Mouse (Mus musculus): ENCODE results near the gene Gpsm3. TPM values are rescaled to one million over a fixed set of nuclear protein-coding genes. Genes with fewer than 3 reads are reported as not detected.

Gene Gpsm3
- polyA plus RNA-seq, 1 experiment from 2014 or later = 15.3 TPM

GRCm38 (mm10) chr17:34568421-34568820, 21.2 kb upstream of the Gpsm3 start:
- Histone ChIP-seq H3K27me3 (ENCODE audit: control insufficient read depth, insufficient read depth, low read depth, low read length) (no peaks in the 10 kb centered on the region; the same call in 1 of the 2 replicates), H3K4me3 (ENCODE audit: low read depth, low read length) (no peak overlapping the region), H3K4me1 (ENCODE audit: control insufficient read depth, low read depth, low read length) (no peaks in the 10 kb centered on the region), H3K9ac (ENCODE audit: low read depth, low read length) (no peak overlapping the region), H3K9me3 (replicated peaks; ENCODE audit: control insufficient read depth, low read length) (no peaks in the 10 kb centered on the region), H3K36me3 (ENCODE audit: control insufficient read depth, insufficient read depth) (no peaks in the 10 kb centered on the region), H3K4me2 (ENCODE audit: low read depth, low read length) (no peak overlapping the region), H3K27ac (ENCODE audit: low read length) (no peak overlapping the region)
- no peak for ATAC-seq (ENCODE audit: low read depth)
- 64% methylated on average over 13 of the region's 13 CpGs for WGBS (ENCODE audit: insufficient replicate concordance)

- WGBS (ENCODE audit: insufficient replicate concordance) = 62% methylated on average over 4 of the region's 4 CpGs
- no peak overlapping the region for H3K4me2 ChIP-seq (ENCODE audit: low read depth, low read length)
- H3K4me1 ChIP-seq (ENCODE audit: control insufficient read depth, low read depth, low read length) = no peaks in the 10 kb centered on the region
- H3K4me3 ChIP-seq (ENCODE audit: low read depth, low read length) = no peak overlapping the region
- H3K9me3 ChIP-seq (replicated peaks; ENCODE audit: control insufficient read depth, low read length) = no peaks in the 10 kb centered on the region
- no peak overlapping the region for H3K9ac ChIP-seq (ENCODE audit: low read depth, low read length)
- no peaks in the 10 kb centered on the region for H3K36me3 ChIP-seq (ENCODE audit: control insufficient read depth, insufficient read depth)
- no peak for ATAC-seq (ENCODE audit: low read depth)
- no peak overlapping the region for H3K27ac ChIP-seq (ENCODE audit: low read length)
- no peaks in the 10 kb centered on the region; the same call in 1 of the 2 replicates for H3K27me3 ChIP-seq (ENCODE audit: control insufficient read depth, insufficient read depth, low read depth, low read length)
These were observed 19.7 kb upstream of the Gpsm3 start for GRCm38 (mm10) chr17:34569919-34570318.

- Histone ChIP-seq H3K9me3 (replicated peaks; ENCODE audit: control insufficient read depth, low read length) (no peaks in the 10 kb centered on the region), H3K27ac (ENCODE audit: low read length) (no peak overlapping the region), H3K4me3 (ENCODE audit: low read depth, low read length) (no peak overlapping the region), H3K4me2 (ENCODE audit: low read depth, low read length) (no peak overlapping the region), H3K36me3 (ENCODE audit: control insufficient read depth, insufficient read depth) (no peaks in the 10 kb centered on the region), H3K27me3 (ENCODE audit: control insufficient read depth, insufficient read depth, low read depth, low read length) (no peaks in the 10 kb centered on the region; the same call in 1 of the 2 replicates), H3K4me1 (ENCODE audit: control insufficient read depth, low read depth, low read length) (no peaks in the 10 kb centered on the region), H3K9ac (ENCODE audit: low read depth, low read length) (no peak overlapping the region)
- ATAC-seq (ENCODE audit: low read depth) = no peak
- 11% methylated on average over 5 of the region's 5 CpGs for WGBS (ENCODE audit: insufficient replicate concordance)
These were observed 17.7 kb upstream of the Gpsm3 start for GRCm38 (mm10) chr17:34571875-34572274.

- WGBS (ENCODE audit: insufficient replicate concordance) = 46% methylated on average over 15 of the region's 15 CpGs
- H3K36me3 ChIP-seq (ENCODE audit: control insufficient read depth, insufficient read depth) = no peaks in the 10 kb centered on the region
- no peak overlapping the region for H3K27ac ChIP-seq (ENCODE audit: low read length)
- ATAC-seq (ENCODE audit: low read depth) = no peak
- H3K9me3 ChIP-seq (replicated peaks; ENCODE audit: control insufficient read depth, low read length) = no peaks in the 10 kb centered on the region
- no peaks in the 10 kb centered on the region; the same call in 1 of the 2 replicates for H3K27me3 ChIP-seq (ENCODE audit: control insufficient read depth, insufficient read depth, low read depth, low read length)
- no peaks in the 10 kb centered on the region for H3K4me1 ChIP-seq (ENCODE audit: control insufficient read depth, low read depth, low read length)
- H3K9ac ChIP-seq (ENCODE audit: low read depth, low read length) = no peak overlapping the region
- no peak overlapping the region for H3K4me2 ChIP-seq (ENCODE audit: low read depth, low read length)
- no peak overlapping the region for H3K4me3 ChIP-seq (ENCODE audit: low read depth, low read length)
These were observed 17.2 kb upstream of the Gpsm3 start for GRCm38 (mm10) chr17:34572361-34572760.

GRCm38 (mm10) chr17:34576577-34576976, 13.0 kb upstream of the Gpsm3 start:
- Histone ChIP-seq H3K36me3 (ENCODE audit: control insufficient read depth, insufficient read depth) (no peaks in the 10 kb centered on the region), H3K4me3 (ENCODE audit: low read depth, low read length) (no peak overlapping the region), H3K4me1 (ENCODE audit: control insufficient read depth, low read depth, low read length) (no peaks in the 10 kb centered on the region), H3K27me3 (ENCODE audit: control insufficient read depth, insufficient read depth, low read depth, low read length) (no peaks in the 10 kb centered on the region), H3K4me2 (ENCODE audit: low read depth, low read length) (no peak overlapping the region), H3K9me3 (replicated peaks; ENCODE audit: control insufficient read depth, low read length) (no peaks in the 10 kb centered on the region), H3K9ac (ENCODE audit: low read depth, low read length) (no peak overlapping the region), H3K27ac (ENCODE audit: low read length) (no peak overlapping the region)
- whole genome bisulfite sequencing (ENCODE audit: insufficient replicate concordance) = 46% methylated on average over 5 of the region's 5 CpGs
- no peak for ATAC-seq (ENCODE audit: low read depth)

- H3K4me2 ChIP-seq (ENCODE audit: low read depth, low read length) = no peak overlapping the region
- H3K27ac ChIP-seq (ENCODE audit: low read length) = no peak overlapping the region
- H3K9me3 ChIP-seq (replicated peaks; ENCODE audit: control insufficient read depth, low read length) = no peaks in the 10 kb centered on the region
- H3K4me3 ChIP-seq (ENCODE audit: low read depth, low read length) = no peak overlapping the region
- 68% methylated on average over 3 of the region's 3 CpGs for WGBS (ENCODE audit: insufficient replicate concordance)
- H3K27me3 ChIP-seq (ENCODE audit: control insufficient read depth, insufficient read depth, low read depth, low read length) = no peaks in the 10 kb centered on the region
- no peaks in the 10 kb centered on the region for H3K36me3 ChIP-seq (ENCODE audit: control insufficient read depth, insufficient read depth)
- no peaks in the 10 kb centered on the region for H3K4me1 ChIP-seq (ENCODE audit: control insufficient read depth, low read depth, low read length)
- H3K9ac ChIP-seq (ENCODE audit: low read depth, low read length) = no peak overlapping the region
- ATAC-seq (ENCODE audit: low read depth) = no peak
These were observed 11.5 kb upstream of the Gpsm3 start for GRCm38 (mm10) chr17:34578070-34578469.

GRCm38 (mm10) chr17:34582528-34582927, 7.1 kb upstream of the Gpsm3 start:
- no peaks in the 10 kb centered on the region for H3K36me3 ChIP-seq (ENCODE audit: control insufficient read depth, insufficient read depth)
- 75% methylated on average over 12 of the region's 12 CpGs for WGBS (ENCODE audit: insufficient replicate concordance)
- no peaks in the 10 kb centered on the region for H3K27me3 ChIP-seq (ENCODE audit: control insufficient read depth, insufficient read depth, low read depth, low read length)
- no peak overlapping the region for H3K9ac ChIP-seq (ENCODE audit: low read depth, low read length)
- no peak overlapping the region for H3K4me3 ChIP-seq (ENCODE audit: low read depth, low read length)
- ATAC-seq (ENCODE audit: low read depth) = no peak
- H3K4me1 ChIP-seq (ENCODE audit: control insufficient read depth, low read depth, low read length) = peaks cover 9% of the 10 kb centered on the region
- H3K4me2 ChIP-seq (ENCODE audit: low read depth, low read length) = no peak overlapping the region
- H3K9me3 ChIP-seq (replicated peaks; ENCODE audit: control insufficient read depth, low read length) = no peaks in the 10 kb centered on the region
- H3K27ac ChIP-seq (ENCODE audit: low read length) = no peak overlapping the region

GRCm38 (mm10) chr17:34583397-34583796, 6.2 kb upstream of the Gpsm3 start:
- 61% methylated on average over 7 of the region's 7 CpGs for whole genome bisulfite sequencing (ENCODE audit: insufficient replicate concordance)
- no peaks in the 10 kb centered on the region for H3K36me3 ChIP-seq (ENCODE audit: control insufficient read depth, insufficient read depth)
- no peaks in the 10 kb centered on the region for H3K9me3 ChIP-seq (replicated peaks; ENCODE audit: control insufficient read depth, low read length)

GRCm38 (mm10) chr17:34583819-34584218, 5.8 kb upstream of the Gpsm3 start:
- Histone ChIP-seq H3K27me3 (ENCODE audit: control insufficient read depth, insufficient read depth, low read depth, low read length) (no peaks in the 10 kb centered on the region), H3K9ac (ENCODE audit: low read depth, low read length) (no peak overlapping the region), H3K9me3 (replicated peaks; ENCODE audit: control insufficient read depth, low read length) (no peaks in the 10 kb centered on the region), H3K4me1 (ENCODE audit: control insufficient read depth, low read depth, low read length) (peaks cover 19% of the 10 kb centered on the region), H3K4me3 (ENCODE audit: low read depth, low read length) (no peak overlapping the region), H3K4me2 (ENCODE audit: low read depth, low read length) (no peak overlapping the region), H3K36me3 (ENCODE audit: control insufficient read depth, insufficient read depth) (no peaks in the 10 kb centered on the region), H3K27ac (ENCODE audit: low read length) (no peak overlapping the region)
- no peak for ATAC-seq (ENCODE audit: low read depth)
- WGBS (ENCODE audit: insufficient replicate concordance) = 80% methylated on average over 8 of the region's 8 CpGs

More at GRCm38 (mm10) chr17:34583397-34583796, 6.2 kb upstream of the Gpsm3 start:
- no peak overlapping the region for H3K4me3 ChIP-seq (ENCODE audit: low read depth, low read length)
- H3K4me2 ChIP-seq (ENCODE audit: low read depth, low read length) = no peak overlapping the region
- H3K4me1 ChIP-seq (ENCODE audit: control insufficient read depth, low read depth, low read length) = peaks cover 15% of the 10 kb centered on the region
- no peak for ATAC-seq (ENCODE audit: low read depth)
- H3K27ac ChIP-seq (ENCODE audit: low read length) = no peak overlapping the region
- no peak overlapping the region for H3K9ac ChIP-seq (ENCODE audit: low read depth, low read length)
- no peaks in the 10 kb centered on the region for H3K27me3 ChIP-seq (ENCODE audit: control insufficient read depth, insufficient read depth, low read depth, low read length)
